Mouse (Mus musculus) embryo, embryonic 11.5 days (tissue): ENCODE measurements at regions not wholly inside any gene's neighbourhood (a gene's known extent, or its start where the extent isn't known, plus 50 kb on each side); places are given as distances from the start of the nearest gene placed in this dataset.

Experiments used
- DNase-seq: peaks from one replicate; pipeline ENCODE4 v3.0.0-alpha.2; 2012; ENCODE audit warnings: low read depth, low spot score

- DNase-seq = no peak
These were observed 174.2 kb downstream of the Mroh4 start for GRCm38 (mm10) chr15:74461935-74462334.

- DNase-seq = no peak
These were observed 176.7 kb downstream of the Mroh4 start for GRCm38 (mm10) chr15:74459345-74459975.

GRCm38 (mm10) chr15:74458940-74459339, 177.2 kb downstream of the Mroh4 start:
- no peak for DNase-seq

DNA sequence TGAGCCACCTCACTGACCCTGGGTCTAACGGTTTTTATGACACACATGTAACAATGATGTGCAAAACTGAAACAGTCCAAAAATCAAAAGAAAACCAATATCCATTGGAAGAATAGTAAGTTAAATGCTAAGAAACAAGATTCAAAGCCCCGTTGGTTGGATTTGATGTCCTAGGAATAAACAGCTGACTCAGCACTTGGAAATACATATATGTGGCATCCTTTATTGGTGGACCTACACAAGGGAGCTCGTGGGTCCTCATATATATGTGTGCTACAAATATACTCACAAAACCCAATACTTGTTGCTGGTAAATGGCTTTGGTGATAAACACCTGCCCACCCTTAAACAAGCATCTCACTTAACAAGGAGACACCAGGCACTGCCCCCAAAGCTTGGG, 178.2 kb downstream of the Mroh4 start:
- DNase-seq = no peak

DNA sequence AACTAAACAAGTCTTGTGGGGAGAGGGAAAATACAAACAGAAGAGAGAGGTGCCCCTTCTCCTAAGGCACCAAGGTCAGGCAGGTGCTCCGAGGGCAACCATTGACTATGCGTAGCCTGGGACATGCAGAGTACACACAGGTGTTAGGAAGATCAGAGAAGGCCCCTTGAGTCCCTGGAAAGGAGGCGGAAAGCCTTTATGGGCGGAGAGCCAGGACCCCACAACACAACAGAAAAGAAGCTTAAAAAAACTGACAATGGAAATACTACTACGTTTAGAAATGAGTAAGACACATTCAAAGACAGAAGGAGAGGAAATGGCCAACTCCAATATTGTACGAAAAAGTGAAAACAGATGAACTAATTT, 179.5 kb downstream of the Mroh4 start:
- no peak for DNase-seq

DNA sequence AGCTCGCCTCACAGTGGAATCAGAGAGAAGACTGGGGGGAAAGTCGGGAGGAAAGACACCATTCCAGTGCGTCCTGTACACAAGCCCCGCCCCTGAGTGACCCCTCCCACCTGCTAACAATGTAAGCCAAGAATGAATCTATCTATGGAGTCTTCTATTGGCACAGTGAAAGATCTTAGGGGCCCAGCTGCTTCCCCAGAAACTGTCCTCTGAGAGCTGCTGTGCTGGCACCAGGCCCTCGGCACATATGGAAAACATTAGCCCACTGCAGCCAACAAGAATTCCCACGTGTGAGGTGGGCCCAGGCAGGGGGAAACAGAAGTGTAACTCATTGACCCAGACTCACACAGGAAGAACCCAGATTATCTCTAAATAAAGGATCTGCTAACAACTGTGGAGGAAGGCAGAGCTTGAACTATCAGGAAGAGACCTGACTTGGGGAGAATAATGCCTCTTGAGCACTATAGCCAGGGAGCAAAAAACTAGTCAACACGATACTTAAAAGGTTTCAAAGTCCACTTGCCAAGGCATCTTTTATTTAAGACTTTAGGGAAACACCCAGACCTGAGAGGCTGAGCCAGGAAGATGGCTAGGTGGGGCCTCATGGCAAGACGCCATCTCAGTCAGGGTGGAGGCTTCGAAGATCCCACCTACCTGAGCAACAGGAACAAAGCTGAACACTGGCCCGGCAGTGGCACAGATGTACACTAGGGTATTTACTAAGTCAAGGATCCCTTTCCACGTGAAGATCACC, 180.1 kb downstream of the Mroh4 start:
- peak; percentile 23 for DNase-seq

DNA sequence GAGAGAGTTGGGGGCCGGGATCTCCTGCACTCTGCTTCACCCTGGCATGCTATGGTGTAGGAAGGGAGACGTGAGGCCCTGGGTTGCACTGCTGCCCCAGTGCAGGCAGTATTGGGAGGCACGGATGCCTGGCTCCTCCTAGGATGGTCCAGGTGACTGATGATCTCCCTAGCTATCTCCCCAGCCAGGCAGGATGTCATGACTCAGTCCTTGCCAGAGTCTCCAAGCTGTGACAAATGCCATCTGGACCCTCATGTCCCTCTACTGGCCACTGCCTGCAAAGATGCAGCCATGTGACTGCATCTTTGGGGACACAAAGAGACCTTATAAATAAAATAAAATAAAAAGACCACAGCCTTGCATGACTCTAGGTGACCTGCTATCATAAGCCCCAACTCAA, 181.6 kb downstream of the Mroh4 start:
- DNase-seq = no peak

- no peak for DNase-seq
These were observed 182.3 kb downstream of the Mroh4 start for GRCm38 (mm10) chr15:74453810-74454209.

GRCm38 (mm10) chr15:74452426-74452825, 183.7 kb downstream of the Mroh4 start:
- DNase-seq = no peak

DNA sequence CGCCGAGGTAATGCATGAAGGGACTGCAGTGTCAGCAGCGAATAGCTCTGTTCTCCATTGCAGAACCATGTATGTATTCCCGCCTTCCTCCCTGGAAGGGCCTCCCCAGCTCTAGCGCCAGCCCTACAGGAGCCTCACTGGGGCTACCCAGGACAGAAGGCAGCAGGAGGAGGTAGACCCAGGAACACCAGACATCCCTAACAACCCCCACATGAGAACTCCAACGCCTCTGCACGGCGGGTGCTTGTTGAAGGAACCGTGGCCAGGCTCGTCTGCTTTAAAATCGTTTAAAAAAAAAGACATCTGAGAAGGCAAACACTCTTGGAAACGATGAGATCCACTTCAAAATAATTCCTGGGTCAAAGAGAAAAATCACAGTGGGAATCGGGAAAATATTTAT, 194.3 kb downstream of the Mroh4 start:
- no peak for DNase-seq

GRCm38 (mm10) chr15:74426989-74427388, 209.2 kb downstream of the Mroh4 start:
- no peak for DNase-seq

DNA sequence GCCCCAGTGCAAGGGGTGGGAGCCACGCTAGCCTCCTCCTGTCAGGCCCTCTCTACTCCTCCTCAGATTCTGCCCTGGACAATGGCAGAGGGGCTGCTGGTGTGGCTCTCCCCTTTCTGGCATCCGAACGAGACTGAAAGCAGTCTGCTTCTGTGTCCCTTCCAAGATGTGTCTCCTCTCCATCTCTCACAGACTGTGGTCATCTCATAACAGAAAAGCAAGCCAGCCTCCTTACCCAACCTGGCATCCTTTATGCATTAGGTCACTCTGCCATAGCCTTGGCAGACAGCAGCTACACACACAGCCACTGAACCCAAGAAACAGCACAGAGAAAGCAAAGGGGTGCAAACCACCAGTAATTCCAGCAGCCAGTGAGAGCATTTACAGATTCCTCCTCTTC, 213.2 kb downstream of the Mroh4 start:
- DNase-seq = no peak

DNA sequence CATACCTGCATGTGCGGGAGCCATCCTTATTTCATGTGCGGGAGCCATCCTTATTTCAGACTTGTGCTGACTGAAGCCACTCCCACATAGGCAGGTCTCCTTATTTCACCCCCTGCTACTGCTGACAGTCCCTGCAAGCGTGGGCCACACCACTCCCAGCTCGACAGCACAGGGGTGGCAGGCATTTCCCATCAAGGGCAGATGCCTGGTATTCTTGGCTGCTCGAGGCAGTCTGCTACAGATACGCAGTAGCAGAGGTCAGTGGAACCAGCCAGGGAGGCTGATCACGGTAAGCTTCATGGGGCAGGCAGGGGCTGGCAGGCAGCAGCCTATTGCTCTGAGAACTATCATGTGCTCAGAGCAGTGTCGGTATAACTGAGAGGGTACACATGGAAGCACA, 215.6 kb downstream of the Mroh4 start:
- no peak for DNase-seq

DNA sequence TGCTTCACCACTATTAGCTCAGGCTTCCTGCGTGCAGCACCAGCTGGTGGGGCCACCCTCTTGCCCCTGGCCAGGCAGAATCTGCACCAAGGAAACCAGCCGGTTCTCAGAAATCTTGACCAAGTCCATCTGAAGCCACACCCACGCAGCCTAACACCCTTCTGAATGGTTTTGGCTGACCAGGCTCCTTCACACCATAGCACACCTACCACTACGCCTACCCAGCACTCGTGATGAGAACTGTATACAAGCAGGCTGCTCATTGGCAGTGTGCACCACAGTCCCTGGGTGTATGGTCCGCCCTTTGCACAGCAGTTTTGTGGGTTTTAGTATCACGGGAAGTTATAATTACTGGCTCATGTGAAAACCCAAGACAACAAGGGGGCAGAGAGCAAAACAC, 217.5 kb downstream of the Mroh4 start:
- no peak for DNase-seq

GRCm38 (mm10) chr15:74413217-74413616, 222.9 kb downstream of the Mroh4 start:
- DNase-seq = no peak

- DNase-seq = no peak
These were observed 223.9 kb downstream of the Mroh4 start for GRCm38 (mm10) chr15:74412261-74412660.

GRCm38 (mm10) chr15:74411097-74411496, 225.1 kb downstream of the Mroh4 start:
- DNase-seq = no peak

DNA sequence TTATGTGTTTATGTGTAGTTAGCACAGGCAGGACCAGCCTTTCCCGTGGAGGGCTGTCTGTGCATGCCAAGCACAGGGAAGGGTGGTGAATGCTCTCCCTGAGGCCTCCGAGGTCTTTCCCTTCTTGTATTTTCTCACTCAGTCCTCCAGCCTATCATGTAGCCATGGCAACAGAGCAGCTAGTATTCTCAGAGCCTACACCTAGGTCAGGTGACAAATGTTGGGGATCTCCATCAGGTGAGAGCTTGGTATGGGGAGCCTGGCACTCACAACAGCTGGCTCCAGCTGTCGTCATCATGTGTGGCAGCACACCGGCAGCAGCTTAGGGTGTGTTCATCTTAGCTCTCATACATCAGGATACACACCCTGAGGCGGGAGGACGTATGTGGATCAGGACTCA, 231.3 kb downstream of the Mroh4 start:
- no peak for DNase-seq

GRCm38 (mm10) chr15:74401275-74401674, 234.9 kb downstream of the Mroh4 start:
- no peak for DNase-seq

DNA sequence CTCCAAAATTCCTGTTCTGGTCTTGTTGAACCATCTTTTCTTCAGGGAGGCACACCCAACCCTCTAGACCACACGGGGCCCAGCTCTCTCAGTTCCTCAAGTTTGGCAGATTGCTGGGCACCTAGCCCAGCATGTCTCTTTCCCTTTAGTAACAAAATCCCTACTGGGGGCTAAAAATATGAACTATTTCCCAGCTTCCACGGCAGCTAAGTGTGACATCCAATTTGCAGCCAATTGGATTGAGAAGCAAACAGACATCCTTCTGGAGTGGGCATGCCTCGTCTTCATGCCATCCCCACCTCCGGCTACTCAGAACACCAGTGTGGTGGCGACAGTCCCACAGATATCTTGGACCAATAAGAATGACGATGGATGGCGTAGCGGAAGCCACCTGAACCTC, 240.1 kb downstream of the Mroh4 start:
- DNase-seq = no peak

DNA sequence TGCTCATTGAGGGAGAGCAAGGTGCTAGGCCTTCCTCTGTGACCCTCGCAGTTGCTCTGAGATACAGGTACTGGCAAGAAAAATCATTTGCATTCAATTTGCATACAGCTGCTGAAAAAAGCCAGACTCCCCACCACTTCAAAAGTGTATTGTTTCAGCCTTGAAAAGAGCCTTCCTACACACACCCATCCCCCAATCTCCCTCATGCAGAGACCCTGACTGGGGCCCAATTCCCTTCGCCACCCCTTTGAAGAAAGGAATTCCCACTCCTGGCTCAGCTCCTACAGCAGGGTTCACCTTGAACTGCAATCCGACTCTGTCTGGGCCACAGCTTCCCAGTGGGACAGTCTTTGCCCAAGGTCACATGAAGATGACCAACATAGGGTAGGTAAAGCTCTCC, 248.6 kb downstream of the Mroh4 start:
- DNase-seq = no peak

GRCm38 (mm10) chr15:74382556-74382955, 253.6 kb downstream of the Mroh4 start:
- DNase-seq = peak; percentile 63

DNA sequence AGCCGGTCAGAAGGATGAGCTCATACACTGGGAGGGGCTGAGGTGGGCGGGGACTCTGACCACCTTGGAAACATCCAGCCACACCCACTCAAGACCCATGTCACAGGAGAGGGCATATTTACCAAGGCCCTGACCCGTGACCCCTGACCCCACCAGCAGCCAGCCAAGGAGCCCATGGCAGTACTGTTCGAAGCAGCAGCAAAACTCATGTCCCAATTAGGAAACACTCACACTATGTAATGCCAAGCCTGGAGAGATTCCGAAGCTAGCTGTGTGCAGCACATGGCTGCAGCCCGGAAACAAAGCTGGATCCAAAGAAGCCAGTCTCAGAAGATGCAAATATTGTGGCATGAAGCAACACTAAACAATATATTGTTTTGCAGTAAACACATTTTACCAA, 256.8 kb downstream of the Mroh4 start:
- no peak for DNase-seq

GRCm38 (mm10) chr15:74369461-74369860, 266.7 kb downstream of the Mroh4 start:
- DNase-seq = no peak
